Mouse (Mus musculus) adrenal gland, adult 2 months (tissue): ENCODE data around the gene Plpp7. TPM values are rescaled to one million over a fixed set of nuclear protein-coding genes. Genes with fewer than 3 reads are reported as not detected.

ENCODE experiments used
- DNase-seq: peaks from one replicate; pipeline ENCODE4 v3.0.0; 2021
- polyA plus RNA-seq: library from polyadenylated mRNA; depleted of rRNA; stranded (reverse); fragments of >200 nt; gene quantifications from 2 replicates; pipeline ENCODE4 v1.2.3, GENCODE M21; 2012
- total RNA-seq, 2 experiments: library from RNA; stranded (reverse); gene quantifications; 2 replicates each; pipeline ENCODE4 v1.2.3; 2021

The Plpp7 gene
- total and polyA plus RNA-seq, 3 experiments: 4.0 to 42.0 (median 4.2) TPM

DNA sequence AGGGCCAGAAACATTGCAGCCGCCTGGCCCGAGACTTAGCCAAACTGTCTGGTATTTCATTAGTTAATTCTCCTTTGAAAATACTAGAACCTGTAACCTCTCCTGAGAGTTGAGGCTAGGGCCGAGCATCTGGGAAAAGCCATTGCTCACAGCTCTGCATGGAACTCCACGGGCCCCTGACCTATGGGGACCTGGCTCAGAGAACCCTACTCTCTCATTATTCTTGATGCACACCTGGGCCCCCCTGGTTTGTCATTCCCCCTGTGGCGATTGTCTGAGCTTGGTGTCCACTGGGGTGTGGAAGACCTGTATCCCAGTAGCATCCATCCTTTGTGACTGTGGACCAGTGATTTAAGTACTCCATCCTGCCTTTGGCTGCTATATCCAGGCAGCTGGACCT is 44.0 kb downstream of the Plpp7 start:
- DNase-seq: no peak

DNA sequence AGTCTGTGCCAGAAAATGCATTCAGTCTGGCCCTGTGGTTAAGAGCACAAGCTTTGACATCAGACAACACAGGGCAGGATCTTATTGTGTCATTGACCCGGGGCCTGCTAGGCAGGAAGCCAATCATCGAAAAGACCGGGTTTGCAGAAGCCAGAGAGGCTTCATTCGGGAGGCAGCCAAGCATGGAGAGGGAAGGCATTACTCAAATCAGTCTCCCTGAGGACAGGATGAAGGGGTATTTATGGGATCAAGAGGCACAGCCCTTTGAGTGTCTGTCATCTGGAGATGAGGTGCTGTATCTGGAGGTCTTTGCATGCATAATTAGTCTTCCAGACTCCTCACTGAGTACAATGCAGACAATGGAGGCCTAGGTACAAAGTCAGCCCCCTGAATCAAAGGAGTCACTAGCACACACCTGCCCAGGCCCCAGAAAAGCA is 45.2 kb downstream of the Plpp7 start:
- DNase-seq: peak; percentile 76

DNA sequence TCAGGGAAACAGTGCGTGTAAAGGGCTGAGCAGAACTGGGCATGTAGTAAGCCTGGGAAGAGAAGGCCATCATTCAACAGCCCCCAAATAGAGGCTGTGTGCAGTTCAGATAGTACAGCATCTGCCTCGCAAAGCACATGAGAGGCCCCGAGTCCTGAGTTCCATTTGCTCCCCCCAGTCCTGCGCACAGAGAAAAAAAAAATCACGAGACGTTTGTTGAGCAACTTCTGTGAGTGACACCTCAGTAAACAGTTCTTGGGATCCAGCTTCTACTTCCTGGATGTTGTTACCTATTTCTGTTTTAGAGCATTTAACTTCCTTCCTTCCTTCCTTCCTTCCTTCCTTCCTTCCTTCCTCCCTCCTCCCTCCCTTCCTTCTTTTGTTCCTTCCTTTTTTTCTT is 46.3 kb downstream of the Plpp7 start:
- DNase-seq: no peak

DNA sequence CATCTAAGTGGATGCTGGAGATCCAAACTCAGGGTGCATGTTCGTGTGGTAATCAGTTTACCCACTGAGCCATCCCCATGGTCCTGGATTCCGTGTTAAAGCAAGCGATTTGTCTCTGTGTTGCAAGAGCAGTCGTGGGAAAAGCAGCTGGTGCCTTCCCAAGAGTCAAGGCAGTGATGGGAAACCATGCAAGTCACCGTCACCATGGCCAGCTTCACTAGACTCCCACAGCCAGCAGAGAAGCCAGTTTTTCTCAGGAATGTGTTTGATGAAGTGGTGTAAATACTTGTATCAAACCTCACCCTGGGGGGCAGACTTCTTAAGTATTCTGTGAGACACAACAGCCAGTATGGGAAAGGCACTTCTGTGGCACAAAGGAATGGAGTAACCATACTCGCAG is 47.0 kb downstream of the Plpp7 start:
- DNase-seq: no peak

DNA sequence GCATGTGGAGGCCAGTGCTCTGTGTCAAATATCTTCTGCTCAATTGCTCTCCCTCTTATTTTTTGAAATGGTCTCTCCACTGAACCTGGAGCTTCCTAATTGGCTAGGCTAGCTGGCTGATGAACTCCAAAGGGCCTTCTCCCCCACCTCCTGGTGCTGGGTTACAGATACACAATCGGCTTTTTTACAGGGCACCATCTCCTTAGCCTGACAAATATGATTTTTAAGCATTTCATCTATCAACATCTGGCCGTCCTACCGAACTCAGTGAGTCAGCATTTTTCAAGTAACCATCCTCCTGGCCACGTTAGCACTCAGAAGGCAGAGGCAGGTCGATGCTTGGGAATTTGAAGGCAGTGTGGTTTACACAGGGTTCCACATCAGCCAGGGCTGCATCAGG is 49.3 kb downstream of the Plpp7 start:
- DNase-seq: no peak

DNA sequence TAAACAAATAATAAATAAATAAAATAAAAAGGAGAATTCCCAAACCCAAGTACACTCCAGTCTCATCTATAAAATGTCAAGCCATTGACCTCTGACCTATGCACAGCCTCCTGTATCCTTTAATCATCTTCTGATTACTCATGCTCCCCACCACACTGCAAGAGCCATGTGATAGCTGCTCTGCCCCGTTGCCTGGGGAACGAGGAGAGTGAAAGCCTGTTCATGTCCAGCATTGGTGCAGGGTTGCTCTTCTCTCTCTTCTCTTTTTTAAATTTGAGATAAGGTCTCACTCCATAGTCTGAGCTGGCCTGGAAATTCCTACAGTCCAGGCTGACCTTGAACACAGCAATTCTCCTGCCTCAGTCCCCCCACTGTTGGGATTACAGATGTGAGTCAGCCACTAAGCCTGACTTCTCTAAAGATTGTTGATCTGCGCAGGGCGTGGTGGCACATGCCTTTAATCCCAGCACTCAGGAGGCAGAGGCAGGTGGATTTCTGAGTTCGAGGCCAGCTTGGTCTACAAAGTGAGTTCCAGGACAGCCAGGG is 51.4 kb downstream of the Plpp7 start:
- DNase-seq: peak; percentile 83

DNA sequence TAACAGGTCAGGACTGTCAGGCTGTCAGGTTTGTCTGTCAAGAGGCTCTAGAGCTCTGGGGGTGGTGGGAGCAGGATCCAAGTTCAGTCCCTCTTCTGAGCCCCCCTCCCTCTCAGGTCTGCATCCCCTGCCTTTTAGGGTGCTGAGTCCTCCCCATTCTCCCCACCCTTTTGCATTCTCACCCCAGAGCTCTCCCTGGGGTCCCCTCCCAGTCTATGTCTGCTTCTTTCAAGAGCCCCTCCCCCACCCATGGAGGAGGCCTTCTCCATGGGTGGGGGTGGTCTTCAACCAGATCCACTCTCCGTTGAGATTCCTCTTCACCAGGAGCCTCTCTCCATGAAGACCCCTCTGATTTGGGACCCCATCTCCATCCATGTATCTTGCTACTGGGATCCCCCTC is 54.8 kb downstream of the Plpp7 start:
- no peak for DNase-seq

DNA sequence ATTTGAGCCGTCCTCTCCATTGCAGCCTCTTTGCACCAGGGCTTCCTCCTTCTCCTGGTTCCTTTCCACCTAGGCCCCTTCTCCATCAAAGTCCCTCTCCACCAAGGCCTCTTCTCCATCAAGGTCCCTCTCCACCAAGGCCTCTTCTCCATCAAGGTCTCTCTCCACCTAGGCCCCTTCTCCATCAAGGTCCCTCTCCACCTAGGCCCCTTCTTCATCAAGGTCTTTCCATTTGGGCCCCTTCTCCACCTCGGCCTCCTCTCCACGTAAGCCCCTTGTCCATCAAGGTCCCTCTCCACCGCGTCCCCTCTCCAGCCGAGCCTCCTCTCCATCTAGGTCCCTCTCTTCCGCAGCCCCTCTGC is 55.2 kb downstream of the Plpp7 start:
- no peak for DNase-seq

DNA sequence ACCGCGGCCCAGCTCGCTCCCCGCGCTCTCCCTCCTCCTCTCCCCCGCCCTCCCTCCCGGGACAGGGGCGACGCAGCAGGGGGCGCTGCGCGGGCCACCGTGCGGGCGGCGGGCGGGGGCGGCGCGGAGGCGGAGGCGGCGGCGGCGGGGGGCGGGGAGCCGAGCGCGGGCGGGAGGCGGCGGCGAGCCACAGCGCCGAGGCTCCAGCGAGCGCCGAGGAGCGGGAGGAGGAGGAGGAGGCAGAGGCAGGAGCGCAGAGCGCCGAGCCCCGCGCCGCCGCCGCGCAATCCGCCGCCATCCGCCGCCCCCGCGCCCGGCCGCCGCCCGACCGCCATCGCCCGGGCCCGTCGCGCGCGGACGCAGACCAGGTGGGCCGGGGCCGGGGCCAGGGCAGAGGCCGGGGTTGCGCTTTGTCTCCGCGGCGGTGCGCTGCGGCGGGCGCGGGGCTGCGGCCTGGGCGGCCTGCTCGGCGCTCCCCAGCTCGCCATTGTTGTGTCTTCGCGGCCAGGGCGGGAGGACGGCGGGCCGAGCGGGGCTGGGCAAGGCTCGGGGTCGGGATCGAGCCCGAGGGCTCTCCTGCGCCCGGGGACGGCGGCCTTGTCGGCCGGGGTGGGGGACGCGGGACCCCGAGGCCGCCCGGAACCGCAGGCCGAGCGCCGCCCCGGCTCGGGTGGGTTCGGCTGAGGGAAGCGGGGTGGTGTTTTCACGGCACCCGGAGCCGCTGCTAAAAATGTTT is 55.8 kb downstream of the Plpp7 start, which contains the start of gene Prrc2b:
Gene Prrc2b, plus strand, starts transcription at position 159 of the 736 bp plus-strand sequence.
- peak; percentile 85 for DNase-seq

DNA sequence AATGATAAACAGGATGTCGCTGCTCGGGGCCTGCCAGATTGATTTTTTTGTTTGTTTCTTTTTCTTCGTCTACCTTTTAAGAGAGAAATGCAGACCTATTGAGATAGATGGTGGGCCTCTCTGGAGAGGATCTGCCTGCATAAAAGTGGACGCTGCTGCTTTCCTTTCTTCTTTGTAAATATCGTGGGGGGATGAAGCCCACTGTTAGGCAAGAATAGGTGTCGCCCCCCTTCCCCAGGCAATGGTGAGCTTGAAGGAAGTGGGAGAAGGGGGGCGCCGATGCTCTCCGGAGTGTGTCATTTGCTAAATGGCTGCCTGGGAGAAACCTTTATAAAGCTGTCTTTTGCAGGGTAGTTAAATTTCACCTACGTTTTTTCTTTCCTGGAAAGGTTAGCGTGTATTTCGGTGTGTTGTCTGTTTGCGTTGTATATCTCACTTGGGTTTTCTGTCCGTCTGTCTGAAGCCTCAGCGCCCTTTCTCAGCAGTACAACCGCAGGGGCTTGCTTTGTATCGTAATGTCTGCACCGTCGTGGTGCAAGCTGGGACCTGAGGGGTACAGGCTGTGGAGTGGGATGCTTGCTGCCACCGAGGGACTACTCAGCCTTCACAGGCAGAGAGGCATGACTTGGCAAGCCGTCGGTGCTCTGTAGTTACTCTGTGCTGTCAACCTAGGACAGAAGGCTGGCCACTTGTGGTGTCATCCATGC is 56.5 kb downstream of the Plpp7 start:
- DNase-seq: peak; percentile 71

DNA sequence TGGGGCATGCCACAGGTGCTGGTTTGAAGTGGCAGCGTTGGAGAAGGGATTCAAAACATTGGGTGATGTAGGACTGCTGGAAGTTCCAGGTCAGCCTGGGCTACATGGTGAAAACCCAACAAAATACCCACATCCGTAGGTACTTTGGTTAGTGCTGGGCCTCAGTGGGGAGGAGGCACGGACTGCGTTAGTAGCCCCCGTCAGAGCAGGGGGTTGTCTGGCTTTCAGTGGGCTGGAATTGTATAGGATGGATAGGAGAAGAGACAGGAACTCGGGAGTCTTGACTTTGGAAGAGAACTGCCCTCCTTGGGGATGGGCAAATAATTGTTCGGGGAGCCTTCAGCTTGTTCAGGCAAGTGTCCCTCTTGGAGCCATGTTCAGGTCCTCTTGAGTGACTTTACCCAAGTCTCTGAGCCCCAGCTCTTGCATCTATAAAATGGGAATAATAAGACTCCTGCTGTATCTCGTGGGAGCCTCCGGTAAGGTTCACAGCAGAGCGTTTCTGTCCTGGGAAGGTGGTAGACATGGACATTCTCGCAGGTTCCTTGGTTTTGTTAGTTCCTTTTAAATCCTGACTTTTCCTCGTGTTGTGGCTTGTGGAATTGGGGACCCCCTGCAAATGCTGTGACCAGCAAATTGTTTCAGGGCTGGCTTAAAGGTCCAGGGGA is 57.2 kb downstream of the Plpp7 start:
- DNase-seq: no peak

DNA sequence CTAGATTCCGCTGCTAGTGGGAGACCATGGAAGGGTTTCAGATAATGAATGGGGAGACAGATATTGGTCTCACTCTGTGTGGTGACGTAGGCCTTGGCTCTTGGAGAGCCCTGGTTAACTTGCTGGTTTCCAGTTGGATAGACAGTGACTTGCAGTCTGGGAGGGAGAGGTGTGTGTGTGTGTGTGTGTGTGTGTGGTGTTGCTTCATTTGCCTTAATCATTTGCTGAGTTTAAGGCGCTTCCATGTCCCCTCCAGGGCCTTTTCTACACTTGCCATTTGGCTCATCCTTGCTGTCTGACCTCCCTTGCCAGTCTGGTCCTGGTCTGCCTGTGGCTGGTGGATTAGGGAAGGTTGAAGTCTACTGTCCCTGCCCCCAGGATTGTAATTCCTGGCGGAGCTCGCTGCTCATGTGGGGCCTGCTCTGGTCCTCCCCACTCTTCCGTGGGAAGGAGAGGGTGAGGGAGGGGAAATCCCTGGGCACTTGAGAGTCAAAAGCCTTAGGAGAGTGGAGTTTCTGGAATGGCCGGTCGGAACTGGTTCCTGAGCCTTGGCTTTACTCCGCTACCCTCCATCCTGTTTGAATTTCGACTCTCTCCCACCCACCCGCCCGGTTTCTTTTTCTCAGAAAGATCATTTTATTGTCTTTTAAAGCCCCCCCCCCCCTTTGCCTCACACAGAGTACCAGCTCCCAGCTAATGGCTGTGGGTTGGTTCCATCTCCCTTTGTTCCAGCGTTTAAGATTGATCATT is 57.9 kb downstream of the Plpp7 start:
- DNase-seq: no peak

DNA sequence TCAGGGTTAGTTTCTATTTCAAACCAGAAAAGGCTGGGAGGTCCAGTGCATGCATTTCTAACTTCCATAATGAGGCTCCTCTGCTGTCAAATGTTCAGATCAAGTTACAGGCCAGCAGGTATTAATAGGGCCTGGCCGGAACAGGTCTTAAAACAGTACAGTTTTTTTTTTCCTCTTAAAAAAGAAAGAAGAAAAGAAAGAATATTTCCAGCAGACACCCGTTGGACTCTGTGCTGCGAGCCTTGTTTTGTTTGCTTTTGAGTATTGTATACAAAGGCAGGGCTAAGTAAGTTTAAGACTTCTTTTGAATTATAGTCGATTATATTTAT is 58.4 kb downstream of the Plpp7 start:
- no peak for DNase-seq

DNA sequence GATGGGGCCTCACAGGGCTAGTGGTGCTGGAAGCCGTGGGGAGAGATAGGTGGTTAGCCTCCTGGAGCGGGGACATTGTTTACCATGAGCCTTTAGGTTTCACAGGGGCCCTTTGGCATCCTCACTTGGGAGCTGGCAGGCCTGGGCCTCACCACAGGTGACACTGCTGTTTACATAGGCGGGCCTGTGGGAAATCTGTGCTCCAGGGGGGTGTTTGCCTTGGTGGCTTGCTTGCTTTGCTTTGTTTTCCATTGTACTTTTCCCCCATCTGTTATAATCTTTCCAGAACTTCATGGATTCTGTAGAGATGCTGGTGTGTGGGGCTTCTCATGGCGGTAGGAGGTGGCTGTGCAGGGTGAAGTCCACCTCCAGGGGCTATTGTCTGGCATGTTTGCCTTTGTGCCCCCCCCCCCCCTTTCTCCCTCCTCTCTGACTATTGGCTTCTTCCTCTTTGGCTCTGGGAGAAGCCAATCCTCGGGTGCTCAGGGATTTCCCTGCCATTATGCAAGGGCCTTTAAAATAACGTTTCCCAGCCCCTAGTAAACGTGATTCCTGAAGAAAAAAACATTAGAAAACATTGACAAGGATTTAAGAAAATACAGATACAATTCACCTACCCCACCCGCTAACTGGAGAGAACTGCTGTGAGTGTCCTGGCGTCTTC is 59.1 kb downstream of the Plpp7 start:
- DNase-seq: no peak

DNA sequence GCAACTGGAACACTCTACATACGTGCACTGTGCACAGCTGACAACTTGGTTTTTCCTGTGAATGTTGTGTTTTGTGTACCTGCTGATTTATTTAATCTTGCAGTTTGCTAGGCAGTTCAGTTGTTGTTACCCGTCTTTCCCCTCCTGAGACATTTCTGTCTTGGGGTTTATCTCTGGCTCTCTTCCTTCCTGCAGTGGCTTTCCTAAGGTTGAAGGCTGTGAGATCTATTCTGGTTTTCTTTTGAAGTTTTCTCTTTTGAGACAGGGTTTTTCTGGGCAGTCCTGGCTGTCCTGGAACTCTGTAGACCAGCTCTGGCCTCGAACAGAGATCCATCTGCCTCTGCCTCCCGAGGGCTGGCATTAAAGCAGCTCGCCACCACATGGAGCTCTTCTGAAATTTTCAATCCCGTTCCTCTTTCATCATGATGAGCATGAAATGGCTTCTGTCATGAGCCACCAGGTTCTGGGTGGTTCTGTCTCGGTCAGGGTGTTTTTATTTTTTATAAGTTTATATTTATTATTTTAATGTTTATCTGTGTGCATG is 59.7 kb downstream of the Plpp7 start:
- no peak for DNase-seq

DNA sequence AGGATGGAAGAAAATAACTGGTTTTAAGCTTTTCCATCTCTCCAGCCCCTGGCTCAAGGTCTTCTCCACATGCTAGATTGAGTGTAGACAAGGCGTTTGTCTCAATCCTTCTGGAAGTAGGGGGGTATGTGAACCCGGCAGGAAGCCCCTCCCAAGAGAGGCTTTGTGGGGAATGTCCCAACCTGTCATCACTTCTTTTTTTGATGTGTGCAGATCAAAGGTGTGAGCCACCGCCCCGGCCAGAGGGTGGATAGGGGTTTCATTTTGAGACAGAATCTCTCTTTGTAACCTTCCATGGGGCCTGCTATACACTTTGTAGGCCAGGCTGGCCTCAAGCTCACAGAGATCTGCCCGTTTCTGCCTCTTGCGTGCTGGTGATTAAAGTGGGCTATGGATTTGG is 60.3 kb downstream of the Plpp7 start:
- no peak for DNase-seq

DNA sequence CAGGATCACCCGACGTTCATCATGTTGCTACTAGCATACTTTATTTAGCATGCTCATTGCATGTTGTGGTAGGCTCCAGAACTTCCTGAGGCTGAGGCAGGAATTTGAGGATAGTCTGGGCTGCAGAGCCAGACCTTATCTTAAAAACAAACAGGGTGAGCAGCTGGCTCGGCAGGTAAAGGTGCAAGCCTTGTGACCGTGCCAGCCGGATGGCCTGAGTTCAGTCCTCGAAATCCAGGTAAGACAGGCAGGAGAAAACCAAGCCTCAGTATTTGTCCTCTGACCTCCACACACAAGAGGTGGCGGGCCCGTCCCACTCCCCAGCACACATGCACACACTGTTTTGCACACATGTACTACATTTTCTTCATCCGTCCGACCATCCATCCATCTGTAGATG is 61.3 kb downstream of the Plpp7 start:
- DNase-seq: no peak

DNA sequence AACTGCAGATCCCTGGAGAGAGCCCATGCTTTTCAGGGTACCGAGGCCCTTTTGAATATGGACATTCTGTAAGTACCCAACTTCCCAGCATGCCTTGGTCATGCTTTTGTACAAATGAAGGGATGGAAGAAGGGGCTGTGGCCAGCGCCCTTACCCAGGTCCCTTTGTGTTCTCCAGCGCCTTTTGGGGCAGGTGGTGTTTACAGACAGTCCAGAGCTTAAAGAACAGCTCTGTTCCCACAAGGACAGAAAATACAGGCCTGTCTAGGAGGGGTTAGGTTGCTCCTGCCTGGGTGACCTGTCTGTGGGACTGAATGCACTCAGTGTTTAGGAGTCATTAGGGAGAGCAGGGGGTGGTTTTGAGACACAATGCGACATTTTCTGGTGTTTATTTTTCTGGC is 62.0 kb downstream of the Plpp7 start:
- no peak for DNase-seq

DNA sequence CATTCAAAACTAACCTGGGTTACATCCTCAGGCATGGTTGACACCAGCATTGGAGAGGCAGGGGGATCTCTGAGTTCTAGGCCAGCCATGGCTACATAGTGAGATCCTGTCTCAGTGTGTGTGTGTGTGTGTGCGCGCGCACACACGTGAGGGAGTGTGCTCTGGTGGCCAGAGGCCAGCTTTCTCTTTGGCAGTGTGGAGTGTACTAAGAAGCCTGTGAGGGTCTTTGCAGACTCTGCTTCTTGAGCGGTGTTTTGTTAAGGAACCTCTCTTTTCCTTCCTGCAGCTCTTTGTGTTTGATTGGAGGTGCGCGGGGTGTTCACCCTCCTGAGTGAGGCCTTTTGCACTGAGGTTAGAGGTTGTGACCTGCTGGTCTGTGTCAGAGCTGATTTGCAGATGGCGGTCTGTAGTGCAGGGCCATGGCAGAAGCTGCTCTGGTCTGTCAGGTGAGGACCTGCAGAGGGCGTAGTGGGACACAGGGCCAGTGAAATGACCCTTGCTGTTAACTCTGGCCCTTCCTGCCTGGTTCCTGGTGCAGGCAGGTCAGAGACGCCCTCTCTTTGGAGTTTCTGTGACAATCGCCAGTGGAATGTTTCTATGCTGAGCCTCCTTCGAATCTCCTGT is 63.4 kb downstream of the Plpp7 start:
- DNase-seq: no peak
